Mouse (Mus musculus): ENCODE measurements at regions not wholly inside any gene's neighbourhood (a gene's known extent, or its start where the extent isn't known, plus 50 kb on each side); places are given as distances from the start of the nearest gene placed in this dataset.

GRCm38 (mm10) chr16:77444647-77445046 lies 157.2 kb downstream of the Gm11146 start:
- DNase-seq, result no peak

- DNase-seq, result peak; percentile 54
Measured at GRCm38 (mm10) chr16:77444006-77444405, 157.9 kb downstream of the Gm11146 start.

GRCm38 (mm10) chr16:77443318-77443717 lies 158.6 kb downstream of the Gm11146 start:
- DNase-seq, result no peak

- DNase-seq, result no peak
Measured at GRCm38 (mm10) chr16:77442866-77443265, 159.0 kb downstream of the Gm11146 start.

- no peak for DNase-seq
Measured at GRCm38 (mm10) chr16:77431345-77431744, 170.5 kb downstream of the Gm11146 start.

GRCm38 (mm10) chr16:77422385-77423363 lies 179.2 kb downstream of the Gm11146 start:
- no peak for DNase-seq

- peak; percentile 27 for DNase-seq
Measured at GRCm38 (mm10) chr16:77421591-77422024, 180.3 kb downstream of the Gm11146 start.

- no peak for DNase-seq
Measured at GRCm38 (mm10) chr16:77421001-77421400, 180.9 kb downstream of the Gm11146 start.

- no peak for DNase-seq
Measured at GRCm38 (mm10) chr16:77420136-77420860, 181.6 kb downstream of the Gm11146 start.

GRCm38 (mm10) chr16:77419116-77419735 lies 182.7 kb downstream of the Gm11146 start:
- no peak for DNase-seq

GRCm38 (mm10) chr16:77418486-77418885 lies 183.4 kb downstream of the Gm11146 start:
- DNase-seq, result no peak

GRCm38 (mm10) chr16:77417791-77418190 lies 184.1 kb downstream of the Gm11146 start:
- no peak for DNase-seq

GRCm38 (mm10) chr16:77414562-77414961 lies 187.3 kb downstream of the Gm11146 start:
- DNase-seq, result no peak

- no peak for DNase-seq
Measured at GRCm38 (mm10) chr16:77409168-77409567, 192.7 kb downstream of the Gm11146 start.

GRCm38 (mm10) chr16:77406999-77407398 lies 194.9 kb downstream of the Gm11146 start:
- no peak for DNase-seq

GRCm38 (mm10) chr16:77405859-77406258 lies 196.0 kb downstream of the Gm11146 start:
- DNase-seq, result no peak

GRCm38 (mm10) chr16:77405181-77405818 lies 196.6 kb downstream of the Gm11146 start:
- DNase-seq, result no peak

- DNase-seq, result no peak
Measured at GRCm38 (mm10) chr16:77402711-77403280, 199.1 kb downstream of the Gm11146 start.

- no peak for DNase-seq
Measured at GRCm38 (mm10) chr16:77401185-77401943, 200.5 kb downstream of the Gm11146 start.

GRCm38 (mm10) chr16:77400276-77400891 lies 201.5 kb downstream of the Gm11146 start:
- DNase-seq, result peak; percentile 39

GRCm38 (mm10) chr16:77399846-77400275 lies 202.0 kb downstream of the Gm11146 start:
- no peak for DNase-seq

All from cerebellum, adult 8-10 months (tissue).